Mouse (Mus musculus) left cerebral cortex, postnatal 36 days (tissue): ENCODE measurements at regions not wholly inside any gene's neighbourhood (a gene's known extent, or its start where the extent isn't known, plus 50 kb on each side); places are given as distances from the start of the nearest gene placed in this dataset.

Source experiments
- DNase-seq, 2 experiments: peaks; one replicate each; pipeline ENCODE4 v3.0.0; 2021 to 2022; ENCODE audit warnings: low spot score in 2 of 2, mixed read lengths in 1 of 2
- intact Hi-C: fragments of 180-260 bp; cut with DNase I; formaldehyde crosslinking; loops from one replicate; pipeline ENCODE4 v1.15.1; 2025

- no peak for DNase-seq
- intact Hi-C loops: loop anchor here (5.0 to 10.0 kb wide), 2 partner anchors 290 to 773 kb away; no protein-coding TSS in a partner anchor
Measured at GRCm38 (mm10) chr8:18344838-18345237, 633.2 kb downstream of the Defb40 start.

GRCm38 (mm10) chr8:18335576-18335975 is 642.5 kb downstream of the Defb40 start:
- intact Hi-C loops: no loop called here
- no peak for DNase-seq

GRCm38 (mm10) chr8:18328521-18328920 is 649.5 kb downstream of the Defb40 start:
- intact Hi-C loops: no loop called here
- DNase-seq: no peak

DNA sequence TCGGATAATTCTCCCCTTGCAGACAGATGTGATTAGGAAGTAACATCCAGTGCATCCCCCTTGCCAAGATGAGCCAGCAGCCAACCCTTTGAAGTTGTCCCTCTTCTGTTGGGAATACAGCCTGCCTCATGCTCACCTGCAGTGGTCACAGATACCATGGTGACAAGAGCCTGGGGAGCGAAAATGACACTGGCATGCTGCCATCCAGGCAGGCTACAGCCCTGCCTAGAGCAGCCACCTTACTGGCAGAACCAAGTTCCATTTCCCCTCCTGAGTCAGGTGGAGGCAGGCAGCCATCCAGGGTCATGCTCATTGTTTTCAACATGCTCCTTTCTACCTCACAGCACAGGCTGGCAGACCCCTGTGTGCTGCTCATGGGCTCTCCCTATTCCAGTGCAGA is 661.6 kb downstream of the Defb40 start:
- intact Hi-C loops: no loop called here

DNA sequence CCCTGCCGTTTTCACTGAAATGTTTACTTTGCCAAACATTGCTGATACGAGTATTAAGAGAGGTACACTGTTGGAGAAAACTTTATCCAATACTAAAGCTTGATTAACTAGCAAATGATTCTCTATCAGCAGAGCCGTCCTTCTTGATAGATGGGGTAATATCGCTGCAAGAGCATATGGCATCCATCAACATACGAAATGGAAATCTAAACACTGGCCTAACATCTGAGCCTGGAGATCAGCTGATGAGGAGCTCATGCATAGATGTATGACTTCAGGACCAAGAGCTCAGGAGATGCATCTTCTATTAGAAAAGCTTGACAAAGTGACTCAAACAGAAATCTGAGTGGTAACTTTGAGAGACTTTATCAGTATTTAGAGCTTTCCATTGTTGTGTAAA is 666.5 kb downstream of the Defb40 start:
- intact Hi-C loops: no loop called here
- DNase-seq: no peak

More for the DNA sequence above, 661.6 kb downstream of the Defb40 start:
- no peak for DNase-seq

DNA sequence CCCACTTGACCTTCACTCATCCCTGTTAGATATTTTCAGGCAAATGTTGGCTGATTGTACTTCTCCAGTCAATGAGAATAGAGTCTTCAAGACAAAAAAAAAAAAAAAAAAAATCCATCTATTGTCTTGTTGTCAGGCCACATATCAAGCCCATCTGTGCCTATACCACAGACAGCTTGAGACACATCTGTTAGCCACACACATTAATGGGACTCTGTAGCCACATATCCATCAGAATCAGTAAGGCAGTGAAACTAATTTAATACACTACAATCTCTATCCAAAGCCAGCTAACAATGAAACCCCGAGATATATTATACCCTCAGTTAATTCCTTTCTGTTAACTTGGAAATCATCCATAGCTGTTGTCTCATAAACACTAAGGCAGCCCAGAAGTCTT is 667.1 kb downstream of the Defb40 start:
- DNase-seq: no peak
- intact Hi-C loops: no loop called here

DNA sequence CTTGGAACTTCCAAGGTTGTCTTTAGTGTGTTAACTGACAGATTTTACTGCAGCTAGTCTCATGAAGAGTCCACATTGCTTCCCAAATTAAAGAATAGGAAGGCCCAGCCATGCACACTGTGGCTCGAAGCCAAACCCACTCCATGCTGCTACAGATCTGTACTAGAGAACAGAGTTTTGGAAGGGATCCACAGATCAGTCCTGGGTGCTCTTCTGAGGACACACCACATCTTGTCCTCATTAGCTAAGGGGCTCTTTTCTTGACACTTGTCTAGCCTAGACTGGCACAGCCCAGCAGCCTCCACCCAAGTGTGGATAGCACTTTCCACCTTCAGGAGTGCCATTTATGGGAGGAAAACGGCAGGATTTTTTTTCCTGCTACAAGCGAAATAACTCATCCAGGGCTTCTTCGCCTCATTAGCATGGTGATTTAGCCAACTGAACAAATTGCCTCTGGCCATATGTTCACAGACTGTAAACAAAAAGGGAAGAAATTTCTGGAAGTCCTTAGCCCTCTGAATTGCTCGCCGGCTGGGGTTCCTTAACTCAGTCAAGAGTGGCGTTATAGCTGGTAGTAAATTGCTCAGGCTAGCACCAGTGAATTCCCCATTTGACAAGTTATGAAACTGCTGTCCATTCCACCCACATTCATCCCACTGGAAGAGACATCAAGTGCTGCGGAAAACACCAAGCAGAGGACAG is 690.4 kb downstream of the Defb40 start:
- DNase-seq: peak; percentile 12 to 21

GRCm38 (mm10) chr8:18279932-18280331 is 698.1 kb downstream of the Defb40 start:
- DNase-seq: no peak
- intact Hi-C loops: no loop called here

More for the DNA sequence above, 690.4 kb downstream of the Defb40 start:
- intact Hi-C loops: no loop called here

DNA sequence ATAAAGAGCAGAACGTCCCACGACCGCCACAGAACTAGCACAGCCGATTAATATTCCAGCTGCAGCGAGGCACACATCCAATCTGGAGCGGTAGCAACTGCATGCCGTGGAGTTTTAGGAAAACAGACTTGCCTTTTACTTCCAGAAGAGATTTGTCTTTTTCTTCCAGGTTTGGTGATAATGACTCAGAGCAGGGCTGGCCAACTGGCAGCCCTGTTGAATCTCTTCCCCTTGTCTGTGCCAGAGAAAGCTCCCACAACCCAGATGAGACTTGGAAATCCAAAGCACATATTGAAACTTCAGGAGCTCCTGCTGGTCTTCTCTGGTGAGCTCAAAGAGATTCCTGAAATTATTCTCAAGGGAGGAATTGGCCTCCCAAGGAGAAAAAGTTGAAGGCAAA is 709.8 kb downstream of the Defb40 start:
- intact Hi-C loops: no loop called here
- peak; percentile 45 to 59 for DNase-seq

DNA sequence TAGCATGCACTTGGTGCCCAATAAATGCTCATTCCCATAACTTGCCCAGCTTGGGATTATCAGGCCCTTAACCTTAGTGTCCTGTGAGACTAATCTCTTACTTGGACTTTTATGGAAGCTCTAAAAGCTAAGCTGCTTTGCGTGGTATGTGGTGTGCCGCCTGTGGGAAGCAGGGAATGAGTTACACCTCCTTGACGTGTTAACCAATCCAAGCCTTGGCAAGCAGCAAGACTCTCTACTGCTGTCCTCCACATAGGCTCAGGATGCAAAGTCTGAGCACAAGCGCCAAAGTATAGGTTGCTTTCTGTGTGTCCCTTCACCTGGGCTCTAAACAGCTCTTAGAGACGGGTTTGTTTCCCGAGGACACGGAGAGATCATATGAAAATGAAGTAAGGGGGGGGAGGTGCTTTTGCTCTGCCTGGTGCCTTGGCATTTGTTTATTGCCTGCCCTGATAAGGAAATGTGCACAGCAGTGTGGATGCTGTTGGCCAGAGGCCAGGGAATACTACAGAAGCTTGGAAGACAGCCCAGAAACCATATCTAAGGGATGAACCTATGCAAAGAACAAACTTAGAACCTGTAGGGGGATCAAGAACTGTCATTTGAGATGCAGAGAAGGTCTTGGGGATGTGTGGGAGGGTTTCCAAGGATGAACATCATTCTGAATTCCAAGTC is 719.6 kb downstream of the Defb40 start:
- intact Hi-C loops: no loop called here
- peak in 1 of 2 experiments; percentile 13 for DNase-seq

GRCm38 (mm10) chr8:18246299-18246698 is 731.8 kb downstream of the Defb40 start:
- no peak for DNase-seq
- intact Hi-C loops: no loop called here

DNA sequence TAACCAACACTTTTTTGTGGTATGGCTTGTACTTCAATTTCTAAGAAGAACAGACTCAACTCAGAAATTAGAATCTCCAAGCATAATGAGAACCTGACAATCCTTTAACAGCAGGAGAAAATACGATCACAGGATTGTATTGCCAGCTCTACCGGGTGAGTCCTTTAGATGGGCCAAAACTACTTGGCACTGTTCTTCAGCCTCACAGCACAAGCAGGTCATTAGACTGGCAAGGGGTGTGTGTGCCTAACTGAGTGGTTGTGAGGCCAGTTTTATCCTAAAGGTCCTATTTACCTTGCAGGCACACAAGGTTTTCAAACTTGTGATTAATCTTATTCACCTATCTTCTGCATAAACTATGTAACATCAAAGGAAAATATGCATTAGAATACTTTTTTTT is 760.5 kb downstream of the Defb40 start:
- intact Hi-C loops: no loop called here
- no peak for DNase-seq

DNA sequence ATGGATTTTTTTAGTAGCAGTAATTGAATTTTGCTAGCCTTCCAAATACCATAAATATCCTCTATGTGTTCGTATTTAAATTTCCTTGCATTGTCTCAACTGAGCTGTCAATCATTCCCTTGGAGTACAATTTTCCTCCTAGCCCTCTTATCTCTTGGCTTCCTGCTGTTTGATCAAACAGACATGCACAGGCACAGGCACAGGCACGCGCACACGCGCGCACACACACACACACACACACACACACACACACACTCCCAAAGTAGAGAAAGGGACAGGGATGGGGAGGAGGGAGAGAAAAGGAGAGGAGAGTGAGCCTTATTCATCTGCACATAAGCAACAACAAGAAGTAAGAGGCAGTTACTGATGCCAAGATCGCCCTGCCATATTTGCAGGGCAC is 760.9 kb downstream of the Defb40 start:
- intact Hi-C loops: no loop called here

DNA sequence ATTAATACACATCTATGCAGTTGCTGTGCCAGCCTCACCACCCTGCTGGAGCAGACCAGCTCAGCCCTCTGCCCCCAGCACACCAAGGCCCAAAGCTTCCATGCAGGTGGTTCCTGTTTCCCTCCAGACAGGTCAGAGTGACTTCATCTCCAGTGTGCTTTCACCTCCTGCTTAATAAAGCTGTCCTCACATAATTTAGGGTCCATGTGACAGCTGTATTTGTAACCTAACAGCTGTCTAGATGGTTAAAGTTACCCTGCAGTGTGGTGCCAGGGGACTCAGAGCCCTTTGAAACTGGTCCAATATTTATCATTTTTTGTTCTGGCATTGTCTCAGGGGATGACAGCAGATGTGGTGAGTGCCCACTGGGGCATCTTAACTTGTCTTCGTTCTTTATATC is 761.5 kb downstream of the Defb40 start:
- intact Hi-C loops: no loop called here

More for the DNA sequence above, 760.9 kb downstream of the Defb40 start:
- DNase-seq: no peak

DNA sequence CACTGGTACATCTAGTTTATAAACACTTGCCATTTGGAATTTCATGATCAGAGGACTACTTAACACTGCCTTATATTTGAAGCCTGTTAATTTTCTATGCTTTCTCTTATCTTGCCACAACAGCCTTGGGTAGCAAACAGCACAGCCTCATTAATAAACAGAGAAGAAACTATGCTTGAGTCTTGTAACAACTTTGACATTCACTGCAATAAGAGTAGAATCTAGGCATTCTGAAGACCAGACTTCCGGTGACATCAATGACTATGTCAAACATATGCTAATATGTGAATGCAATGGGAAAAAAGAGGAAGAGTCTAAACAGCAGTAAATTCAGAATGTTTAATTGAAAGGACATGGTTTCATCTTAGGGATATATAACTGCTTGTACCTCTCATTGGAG is 768.0 kb downstream of the Defb40 start:
- DNase-seq: no peak
- intact Hi-C loops: no loop called here

More for the DNA sequence above, 761.5 kb downstream of the Defb40 start:
- no peak for DNase-seq

DNA sequence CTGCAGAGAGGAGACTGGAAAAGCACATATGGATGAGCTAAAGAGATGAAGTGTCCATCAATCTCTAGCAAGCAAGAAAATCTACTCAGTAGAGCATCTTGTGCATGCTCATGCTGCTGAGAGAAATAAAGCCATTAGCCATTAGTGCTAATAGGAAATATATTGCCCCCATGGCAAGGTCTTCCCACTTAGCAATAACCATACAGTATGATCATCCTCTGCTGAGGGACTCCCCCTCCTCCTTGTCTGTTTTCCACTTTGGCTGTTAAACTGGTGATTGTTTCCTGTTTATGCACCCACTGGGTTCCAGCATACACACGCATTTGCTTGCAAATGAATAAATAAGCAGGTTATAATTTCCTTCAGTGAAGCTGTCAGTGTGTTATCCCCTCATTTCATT is 769.4 kb downstream of the Defb40 start:
- DNase-seq: no peak
- intact Hi-C loops: no loop called here

DNA sequence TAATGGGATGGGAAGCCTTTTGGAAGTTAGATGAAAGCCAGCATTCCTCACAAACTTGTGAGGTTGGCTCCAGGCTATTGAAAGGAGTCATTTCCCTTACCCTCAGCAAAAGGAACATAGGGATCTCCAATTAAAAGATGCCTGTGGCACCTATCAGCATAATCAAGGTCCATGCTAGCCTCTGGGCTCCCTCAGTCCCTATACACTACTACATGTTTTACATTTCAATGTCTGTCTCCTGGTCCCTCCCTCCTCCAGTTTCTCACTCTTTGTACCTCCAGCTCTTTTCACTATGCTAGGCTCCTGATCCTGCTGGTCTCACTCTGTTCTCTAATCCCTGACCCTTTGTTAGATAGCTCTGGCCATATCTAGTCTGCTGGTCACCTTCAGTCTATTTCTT is 790.6 kb downstream of the Defb40 start:
- DNase-seq: no peak
- intact Hi-C loops: no loop called here

- intact Hi-C loops: no loop called here
- DNase-seq: no peak
Measured at GRCm38 (mm10) chr8:18175544-18176092, 802.4 kb downstream of the Defb40 start.

- DNase-seq: no peak
Measured at GRCm38 (mm10) chr8:18158619-18159018, 819.4 kb downstream of the Defb40 start.

GRCm38 (mm10) chr8:18115333-18116044 is 862.6 kb downstream of the Defb40 start:
- intact Hi-C loops: no loop called here
- no peak for DNase-seq

More at GRCm38 (mm10) chr8:18158619-18159018, 819.4 kb downstream of the Defb40 start:
- intact Hi-C loops: no loop called here
